24 mouse cellular contexts compared by ENCODE assay signal in the genomic region with DNA sequence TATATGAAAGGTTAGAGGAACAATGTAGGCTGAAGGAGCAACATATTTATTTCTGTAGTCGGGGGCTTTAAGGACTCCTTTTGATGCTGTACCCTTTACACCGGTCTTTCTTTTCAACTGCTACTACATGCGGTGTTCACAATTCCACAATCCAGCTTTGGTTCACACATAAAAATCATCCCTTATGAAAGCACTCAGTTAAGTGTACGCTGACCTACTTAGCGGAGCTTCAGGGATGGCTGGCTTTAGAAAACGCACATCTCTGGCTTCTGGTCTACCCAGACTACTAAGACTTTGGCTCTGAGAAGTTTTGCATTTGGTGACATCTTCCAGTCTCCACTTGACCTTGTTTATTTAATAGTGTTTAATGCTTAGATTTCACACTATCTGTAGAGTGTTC. TPM values are rescaled to one million over a fixed set of nuclear protein-coding genes. Genes with fewer than 3 reads are reported as not detected.
A peak's percentile ranks its signal among the peaks of the same experiment; 100 is the strongest.
DNase-seq lines count a peak whose midpoint lies in the region; ATAC-seq and TF ChIP-seq lines count a peak whose summit lies in the region.
"Had no signal": no experiment of that assay in that cellular context is flagged by ENCODE, and none has a peak within 500 bp of the region (broad histone marks: within the 10 kb centered on the region; RNA-seq: fewer than 3 reads in every experiment).

No protein-coding gene starts in this region.

- peak; percentile 28 for DNase-seq in heart, adult 11 months
- DNase-seq in heart, adult 8-10 months (ENCODE audit: low spot score), result no peak
- peak; percentile 60 for DNase-seq in brain, adult 2 months (ENCODE audit: low read depth, low spot score)
- DNase-seq in brain, embryonic 14.5 days (ENCODE audit: low read depth), result peak; percentile 21
- DNase-seq in liver, embryonic 11.5 days (ENCODE audit: low spot score), result no peak
- no peak for DNase-seq in forebrain, embryonic 11.5 days (ENCODE audit: low spot score)
- DNase-seq: adrenal gland, adult 2 months; adrenal gland, postnatal 25 days; cerebellum, adult 11 months; cerebellum, adult 2 months; cerebellum, adult 9-11 months; cerebellum, postnatal 25 days; gastrocnemius, postnatal 25 days; heart, postnatal 10 days; heart, postnatal 36 days had no signal

- no peak overlapping the region for H3K27ac ChIP-seq in liver, embryonic 11.5 days (ENCODE audit: low read depth, low read length)
- H3K27ac ChIP-seq in forebrain, embryonic 11.5 days (ENCODE audit: low read depth, low read length), result no peak overlapping the region
- H3K27ac ChIP-seq: embryonic facial prominence, embryonic 12.5 days; embryonic facial prominence, embryonic 15.5 days; forebrain, embryonic 12.5 days; forebrain, embryonic 15.5 days; heart, embryonic 15.5 days; hindbrain, embryonic 10.5 days; hindbrain, embryonic 14.5 days had no signal

- no peak overlapping the region for H3K9ac ChIP-seq in liver, embryonic 11.5 days (ENCODE audit: low read depth, low read length)
- H3K9ac ChIP-seq in forebrain, embryonic 11.5 days (ENCODE audit: low read length), result no peak overlapping the region
- H3K9ac ChIP-seq: embryonic facial prominence, embryonic 12.5 days; embryonic facial prominence, embryonic 15.5 days; forebrain, embryonic 12.5 days; forebrain, embryonic 15.5 days; heart, embryonic 12.5 days; heart, embryonic 15.5 days; hindbrain, embryonic 14.5 days had no signal

- no peaks in the 10 kb centered on the region for H3K27me3 ChIP-seq in liver, embryonic 11.5 days (replicated peaks; ENCODE audit: control insufficient read depth, insufficient read depth, low read length)
- H3K27me3 ChIP-seq in forebrain, embryonic 11.5 days (ENCODE audit: control insufficient read depth, insufficient read depth, low read length), result no peaks in the 10 kb centered on the region
- H3K27me3 ChIP-seq: embryonic facial prominence, embryonic 12.5 days; embryonic facial prominence, embryonic 15.5 days; forebrain, embryonic 12.5 days; forebrain, embryonic 15.5 days; heart, embryonic 12.5 days; heart, embryonic 15.5 days had no signal

- no peak for ATAC-seq in liver, embryonic 11.5 days (replicated peaks; ENCODE audit: low FRiP score)
- ATAC-seq in forebrain, embryonic 11.5 days (replicated peaks; ENCODE audit: low FRiP score), result no peak
- ATAC-seq: forebrain, embryonic 15.5 days; intestine, postnatal 0 days had no signal

- H3K4me2 ChIP-seq in liver, embryonic 11.5 days, result no peak overlapping the region
- H3K4me2 ChIP-seq in forebrain, embryonic 11.5 days (ENCODE audit: low read depth, low read length, severe bottlenecking), result no peak overlapping the region
- H3K4me2 ChIP-seq: embryonic facial prominence, embryonic 12.5 days; embryonic facial prominence, embryonic 15.5 days; forebrain, embryonic 12.5 days; forebrain, embryonic 15.5 days; heart, embryonic 12.5 days; heart, embryonic 15.5 days; hindbrain, embryonic 14.5 days had no signal

- H3K4me1 ChIP-seq in liver, embryonic 11.5 days (replicated peaks; ENCODE audit: control insufficient read depth, insufficient read depth, low read length), result peaks cover 6% of the 10 kb centered on the region
- no peaks in the 10 kb centered on the region for H3K4me1 ChIP-seq in forebrain, embryonic 11.5 days (replicated peaks; ENCODE audit: control insufficient read depth, insufficient read depth, low read length)
- H3K4me1 ChIP-seq: embryonic facial prominence, embryonic 12.5 days; forebrain, embryonic 12.5 days; forebrain, embryonic 15.5 days; hindbrain, embryonic 10.5 days had no signal

- no peaks in the 10 kb centered on the region for H3K9me3 ChIP-seq in liver, embryonic 11.5 days (ENCODE audit: control insufficient read depth, low read length)
- no peaks in the 10 kb centered on the region for H3K9me3 ChIP-seq in forebrain, embryonic 11.5 days (ENCODE audit: control insufficient read depth, low read length)
- H3K9me3 ChIP-seq: embryonic facial prominence, embryonic 12.5 days; embryonic facial prominence, embryonic 15.5 days; forebrain, embryonic 12.5 days; forebrain, embryonic 15.5 days; heart, embryonic 12.5 days; heart, embryonic 15.5 days; hindbrain, embryonic 10.5 days had no signal

- no peak overlapping the region for H3K4me3 ChIP-seq in liver, embryonic 11.5 days (ENCODE audit: low read depth, low read length)
- H3K4me3 ChIP-seq in forebrain, embryonic 11.5 days (ENCODE audit: low read depth, low read length), result no peak overlapping the region
- H3K4me3 ChIP-seq: embryonic facial prominence, embryonic 12.5 days; embryonic facial prominence, embryonic 15.5 days; forebrain, embryonic 12.5 days; forebrain, embryonic 15.5 days; heart, embryonic 12.5 days; heart, embryonic 15.5 days; hindbrain, embryonic 10.5 days had no signal

- no peaks in the 10 kb centered on the region for H3K36me3 ChIP-seq in liver, embryonic 11.5 days (ENCODE audit: control insufficient read depth, insufficient read depth, low read length)
- no peaks in the 10 kb centered on the region for H3K36me3 ChIP-seq in forebrain, embryonic 11.5 days (ENCODE audit: control insufficient read depth, insufficient read depth, low read length)
- H3K36me3 ChIP-seq: embryonic facial prominence, embryonic 12.5 days; embryonic facial prominence, embryonic 15.5 days; forebrain, embryonic 12.5 days; forebrain, embryonic 15.5 days; heart, embryonic 12.5 days; heart, embryonic 15.5 days; hindbrain, embryonic 10.5 days had no signal

- TF ChIP-seq POLR2A in brain, embryonic 14.5 days (IDR thresholded peaks at IDR 0.05; ENCODE audit: borderline replicate concordance, extremely low read depth, insufficient read depth, insufficient read length, poor library complexity, severe bottlenecking), result no peak

- WGBS in liver, embryonic 11.5 days, result 93% methylated on average over 6 of the region's 6 CpGs
- 86% methylated on average over 6 of the region's 6 CpGs for WGBS in forebrain, embryonic 11.5 days

- no peak for TF ChIP-seq CTCF in brain, embryonic 14.5 days (IDR thresholded peaks at IDR 0.05; ENCODE audit: borderline replicate concordance, extremely low read depth, insufficient read depth, insufficient read length)

RNA-seq across cellular contexts. Expression of a gene that starts 57.7 kb away (rescaled TPM):
- 10 to 100 TPM; 13.5 to 16.6 (median 15.5) TPM for total RNA-seq in heart, adult 8-10 months (2022)
- 1.2 and 2.1 TPM in 2 replicates for polyA plus RNA-seq in brain, embryonic 14.5 days (2012; rRNA removed)
- polyA plus RNA-seq in liver, embryonic 11.5 days (2014; fragmentation: Nextera tagmentation; extraction: Ambion mirVana), result 0.61 and 1.0 TPM in 2 replicates
- polyA plus RNA-seq in forebrain, embryonic 11.5 days (2014; fragmentation: Nextera tagmentation; extraction: Ambion mirVana), result 0.11 and 0.56 TPM in 2 replicates

Comparison
In these comparisons a context has a peak if more than half of its experiments do, and no peak if none do; other contexts are left out.
1. DNase-seq: peak in heart, adult 11 months (single experiment), brain, adult 2 months (single experiment) and brain, embryonic 14.5 days (single experiment); none in heart, adult 8-10 months (single experiment), liver, embryonic 11.5 days (single experiment) and forebrain, embryonic 11.5 days (single experiment).